Mouse (Mus musculus) cerebellum, adult 2 months (tissue): ENCODE measurements around the gene Mzt1. TPM values are rescaled to one million over a fixed set of nuclear protein-coding genes. Genes with fewer than 3 reads are reported as not detected.

Experiments used
- DNase-seq, 2 experiments: peaks; one replicate each; pipeline ENCODE4 v3.0.0; 2021
- H3K27ac ChIP-seq: fragments of 200-500 bp; 2 replicates; pipeline ENCODE4 v1.5.1; 2012; ENCODE audit warnings: low read length, control low read depth, inconsistent platforms; ENCODE audit not compliant: insufficient read depth
- H3K27me3 ChIP-seq: fragments of 200-500 bp; 2 replicates; pipeline ENCODE4 v1.6.1; 2012; ENCODE audit warnings: inconsistent platforms, mild to moderate bottlenecking, low read length, moderate library complexity; ENCODE audit not compliant: control insufficient read depth, insufficient read depth
- H3K4me1 ChIP-seq: fragments of 200-500 bp; 2 replicates; pipeline ENCODE4 v1.6.1; 2011; ENCODE audit warnings: low read length; ENCODE audit not compliant: control insufficient read depth, insufficient read depth
- H3K4me3 ChIP-seq: fragments of 200-500 bp; replicated peaks from 2 replicates; pipeline ENCODE3; 2011; ENCODE audit warnings: mild to moderate bottlenecking, low read depth, low read length, control low read depth; ENCODE audit not compliant: insufficient read depth
- CTCF ChIP-seq: fragments of 200-500 bp; IDR thresholded peaks from 2 replicates; pipeline ENCODE4 v1.5.1; 2011; ENCODE audit warnings: low read depth, mild to moderate bottlenecking, control low read depth, low read length, moderate library complexity, borderline replicate concordance; ENCODE audit not compliant: insufficient read depth
- POLR2A ChIP-seq: fragments of 200-500 bp; IDR thresholded peaks from 2 replicates; pipeline ENCODE4 v1.6.1; 2011; ENCODE audit warnings: low read length, control low read depth, borderline replicate concordance; ENCODE audit not compliant: insufficient read depth
- WGBS: fragments of 180-500 bp; shearing (Covaris S2); methylation state at CpG from one replicate; pipeline ENCODE4 v1.1.7; 2018; 5-methylcytosine and 5-hydroxymethylcytosine counted together
- polyA plus RNA-seq: library from polyadenylated mRNA; depleted of rRNA; stranded (reverse); fragments of >200 nt; gene quantifications from 2 replicates; pipeline ENCODE4 v1.2.3, GENCODE M21; 2012; rRNA removed

Gene Mzt1
- 57.7 and 60.9 TPM in 2 replicates for polyA plus RNA-seq

GRCm38 (mm10) chr14:99046031-99046781 lies at the start of gene Mzt1, which contains the start of gene Bora:
Gene Mzt1 (minus strand): TSS chr14:99046134.
Gene Bora (plus strand): TSS chr14:99046222.
- Histone ChIP-seq H3K4me3 (peak within 1 kb of the TSS; percentile 99), H3K27me3 (no peaks in the 10 kb centered on the region), H3K4me1 (peaks cover 8% of the 10 kb centered on the region), H3K27ac (peak within 1 kb of the TSS; percentile 45)
- no peak for TF ChIP-seq CTCF
- 0 out of 2 replicates have a peak, but pooled peaks have one; percentile 29 for TF ChIP-seq POLR2A
- under 1% methylated on average over 80 of the region's 81 CpGs for WGBS
- DNase-seq = peak; percentile 94

DNA sequence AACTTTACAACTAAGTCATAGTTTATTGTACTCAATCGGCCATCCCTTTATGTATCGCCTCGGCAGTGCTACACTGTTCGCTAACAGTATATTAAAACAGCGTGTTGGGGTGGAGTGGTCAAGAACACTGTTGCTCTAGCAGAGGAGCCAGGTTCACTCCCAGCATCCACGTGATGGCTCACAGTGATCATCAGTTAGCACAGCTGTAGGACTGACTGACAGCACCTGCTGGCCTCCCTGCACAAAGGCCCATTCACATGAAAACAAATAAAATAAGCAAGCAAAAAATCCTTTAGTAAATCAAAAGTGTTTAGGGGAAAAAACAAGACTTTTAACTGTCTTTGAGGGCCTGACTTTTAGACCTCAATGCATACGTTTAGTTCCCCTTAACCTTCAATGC lies 43.0 kb upstream of the Mzt1 start:
- no peaks in the 10 kb centered on the region for H3K27me3 ChIP-seq
- 88% methylated on average over 7 of the region's 7 CpGs for WGBS
- no peaks in the 10 kb centered on the region for H3K4me1 ChIP-seq
- no peak for TF ChIP-seq POLR2A
- no peak for TF ChIP-seq CTCF
- DNase-seq = no peak
- H3K27ac ChIP-seq = no peak overlapping the region
- H3K4me3 ChIP-seq = no peak overlapping the region

DNA sequence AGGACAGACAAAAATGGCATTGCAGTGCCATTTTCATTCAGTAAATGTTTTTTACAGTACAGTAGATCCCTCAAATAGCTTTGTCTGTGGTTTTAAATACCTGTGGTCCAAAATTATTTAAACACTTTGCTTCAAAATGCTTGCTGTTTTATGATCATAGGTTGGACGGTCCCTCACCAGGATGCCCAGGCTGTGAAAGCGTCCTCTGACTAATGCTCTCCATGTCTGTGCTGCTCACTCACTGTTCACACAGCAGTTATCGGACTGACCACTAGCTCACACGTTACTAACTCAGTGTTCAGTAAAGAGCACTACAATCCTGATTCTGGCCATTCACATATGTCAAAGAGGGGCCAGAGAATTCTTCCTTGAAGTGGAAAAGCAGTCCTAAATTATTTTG lies 25.2 kb upstream of the Mzt1 start:
- H3K4me3 ChIP-seq = no peak overlapping the region
- TF ChIP-seq POLR2A (no peak), CTCF (no peak)
- H3K27ac ChIP-seq = no peak overlapping the region
- H3K27me3 ChIP-seq = no peaks in the 10 kb centered on the region
- DNase-seq = no peak
- H3K4me1 ChIP-seq = no peaks in the 10 kb centered on the region
- WGBS = 85% methylated on average over 4 of the region's 4 CpGs

- DNase-seq = no peak
- TF ChIP-seq POLR2A = no peak
- TF ChIP-seq CTCF = no peak
- no peak overlapping the region for H3K4me3 ChIP-seq
- H3K4me1 ChIP-seq = peaks cover 7% of the 10 kb centered on the region
- 97% methylated on average over 2 of the region's 2 CpGs for WGBS
- no peaks in the 10 kb centered on the region for H3K27me3 ChIP-seq
- no peak overlapping the region for H3K27ac ChIP-seq
Measured at GRCm38 (mm10) chr14:99063091-99063490, 17.2 kb upstream of the Mzt1 start.

DNA sequence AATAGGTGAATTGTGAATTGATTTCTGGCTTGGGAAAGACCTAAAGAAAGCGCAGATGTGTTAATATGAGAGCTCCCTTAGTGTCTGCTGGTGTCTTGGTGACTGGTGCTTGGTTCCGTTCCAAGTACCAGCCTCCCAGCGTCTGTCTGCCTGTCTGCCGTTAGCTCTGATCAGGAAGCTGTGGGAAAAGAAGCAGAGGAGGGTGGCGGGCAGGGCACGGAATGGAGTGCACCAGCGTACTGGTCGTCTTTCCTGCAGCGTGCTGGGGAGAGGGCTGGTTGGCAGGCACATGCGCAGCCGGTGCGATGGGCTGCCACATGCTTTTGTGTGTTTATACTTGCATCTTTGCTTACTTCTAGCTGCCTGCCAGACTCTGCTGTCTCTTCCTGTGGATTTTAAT lies 14.7 kb upstream of the Mzt1 start:
- no peak overlapping the region for H3K27ac ChIP-seq
- peaks cover 7% of the 10 kb centered on the region for H3K4me1 ChIP-seq
- H3K4me3 ChIP-seq = no peak overlapping the region
- DNase-seq = peak in 1 of 2 experiments; percentile 20
- TF ChIP-seq CTCF = no peak
- no peak for TF ChIP-seq POLR2A
- no peaks in the 10 kb centered on the region for H3K27me3 ChIP-seq
- WGBS = 48% methylated on average over 12 of the region's 12 CpGs

GRCm38 (mm10) chr14:99058959-99059586 lies 13.1 kb upstream of the Mzt1 start:
- H3K27me3 ChIP-seq = no peaks in the 10 kb centered on the region
- 25% methylated on average over 7 of the region's 7 CpGs for WGBS
- no peak overlapping the region for H3K4me3 ChIP-seq
- peak; percentile 57 to 73 for DNase-seq
- H3K27ac ChIP-seq = no peak overlapping the region
- H3K4me1 ChIP-seq = peaks cover 7% of the 10 kb centered on the region
- no peak for TF ChIP-seq CTCF
- TF ChIP-seq POLR2A = no peak

GRCm38 (mm10) chr14:99046782-99047181 lies 848 bp upstream of the Mzt1 start:
- Histone ChIP-seq H3K4me3 (peak overlapping the region; percentile 99), H3K4me1 (peaks cover 8% of the 10 kb centered on the region), H3K27me3 (no peaks in the 10 kb centered on the region), H3K27ac (no peak overlapping the region)
- under 1% methylated on average over 15 of the region's 15 CpGs for WGBS
- no peak for DNase-seq
- TF ChIP-seq CTCF (no peak), POLR2A (no peak)
